Mouse (Mus musculus) forelimb bud, embryonic 11.5 days (tissue): ENCODE data around the gene Pkp4.
"Not testable (repeated sequence)": the region's sequence is repeated elsewhere in the genome, so short reads cannot be mapped to it uniquely, and the experiment has no call there.

ENCODE experiments used
- DNase-seq: peaks from one replicate; pipeline ENCODE4 v3.0.0-alpha.2; 2012; ENCODE audit warnings: low read depth, low spot score

Pkp4 gene

GRCm38 (mm10) chr2:59383231-59383630, 222.6 kb downstream of the Pkp4 start:
- no peak for DNase-seq

DNA sequence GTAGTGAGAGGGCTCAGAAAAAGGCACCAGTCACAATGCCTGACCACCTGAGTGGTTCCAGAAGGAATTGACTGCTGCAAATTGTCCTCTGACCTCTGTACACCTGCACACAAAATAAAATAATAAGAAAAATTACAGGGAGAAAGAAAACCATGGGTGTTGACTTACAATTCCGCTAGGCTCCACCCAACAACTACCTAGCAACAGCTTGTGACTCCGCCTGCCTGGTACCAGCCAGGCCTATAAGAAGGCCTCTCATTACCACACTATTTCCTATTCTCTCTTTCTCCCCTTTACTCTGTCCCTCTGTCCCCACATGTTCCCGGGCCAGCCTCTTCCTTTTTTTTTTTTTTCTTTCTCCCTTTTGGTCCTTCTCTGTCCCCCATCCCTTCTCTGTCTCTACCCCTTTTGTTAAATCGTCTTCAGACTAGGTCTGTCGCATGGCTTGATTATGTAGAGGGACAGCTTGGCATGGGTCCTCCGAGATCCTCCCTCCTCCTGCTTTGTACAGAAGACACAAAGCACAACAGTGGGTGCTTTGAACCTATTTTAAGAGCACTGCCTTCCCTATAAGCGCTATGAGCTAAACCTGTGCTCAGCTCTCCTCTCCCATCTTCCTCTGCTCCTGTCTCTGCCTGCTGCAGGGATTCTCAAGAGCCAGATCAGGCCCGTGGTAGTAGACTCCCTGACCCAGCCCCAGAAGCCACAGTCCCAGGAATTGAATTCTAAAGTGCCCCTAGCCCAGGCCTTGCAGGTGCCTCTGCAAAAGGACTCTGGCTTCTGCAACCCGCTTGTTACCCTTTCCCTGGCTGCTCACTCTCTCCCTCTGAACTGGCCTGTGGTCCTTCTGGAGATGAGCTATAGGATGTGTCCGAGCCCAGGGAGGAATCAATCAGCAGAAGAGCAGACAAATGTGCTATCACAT, 223.5 kb downstream of the Pkp4 start:
- no peak for DNase-seq

DNA sequence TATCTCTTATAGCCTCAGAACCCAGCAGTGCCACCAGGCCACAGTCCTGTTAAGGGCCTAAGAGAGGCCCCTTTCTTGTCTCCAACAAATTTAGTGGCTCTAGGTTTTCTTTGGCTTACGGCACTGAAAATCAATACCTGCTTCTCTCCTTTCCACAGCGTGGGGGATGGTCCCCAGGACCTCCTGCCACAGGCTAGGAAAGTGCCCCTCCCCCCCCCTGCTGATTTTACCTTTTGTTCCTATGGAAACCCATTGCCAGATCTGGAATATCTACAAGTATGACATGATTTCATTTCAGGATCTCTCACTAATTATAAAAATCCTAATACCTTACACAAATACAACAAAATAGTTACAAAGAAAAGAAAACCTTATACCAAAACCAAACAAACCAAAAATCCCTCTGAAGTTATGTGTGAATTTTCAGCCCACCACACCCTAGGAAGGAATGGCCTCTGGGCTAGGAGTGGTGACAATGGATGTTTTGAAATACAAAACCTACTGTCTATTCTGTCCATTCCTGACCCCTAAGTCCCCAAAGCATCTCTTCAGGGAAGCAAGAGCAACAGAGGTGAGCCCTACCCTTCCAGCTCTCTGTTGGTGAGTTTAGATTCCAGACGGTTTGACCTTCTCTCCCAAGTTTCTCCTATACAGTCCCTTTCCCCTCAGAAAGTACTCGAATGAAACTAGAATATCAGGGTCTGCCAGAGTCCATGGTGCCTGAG, 224.7 kb downstream of the Pkp4 start:
- no peak for DNase-seq

DNA sequence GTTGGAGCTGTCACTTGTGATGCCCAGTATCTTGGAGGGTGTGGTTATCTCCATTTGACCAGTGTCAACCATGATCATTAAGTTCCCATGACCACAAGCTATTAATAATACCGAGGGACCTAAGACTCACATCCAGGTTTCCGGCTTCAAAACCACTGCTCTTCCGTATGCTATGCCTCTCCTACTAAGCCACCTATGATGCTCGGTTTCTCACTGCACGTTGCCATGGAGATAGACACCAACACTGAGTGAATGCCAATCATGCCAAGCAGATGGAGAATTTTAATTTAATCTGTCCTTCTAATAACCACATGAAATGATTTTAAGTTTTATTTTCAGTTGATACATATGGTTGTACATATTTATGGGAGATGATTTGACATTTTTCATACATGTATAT, 229.3 kb downstream of the Pkp4 start:
- DNase-seq = no peak

DNA sequence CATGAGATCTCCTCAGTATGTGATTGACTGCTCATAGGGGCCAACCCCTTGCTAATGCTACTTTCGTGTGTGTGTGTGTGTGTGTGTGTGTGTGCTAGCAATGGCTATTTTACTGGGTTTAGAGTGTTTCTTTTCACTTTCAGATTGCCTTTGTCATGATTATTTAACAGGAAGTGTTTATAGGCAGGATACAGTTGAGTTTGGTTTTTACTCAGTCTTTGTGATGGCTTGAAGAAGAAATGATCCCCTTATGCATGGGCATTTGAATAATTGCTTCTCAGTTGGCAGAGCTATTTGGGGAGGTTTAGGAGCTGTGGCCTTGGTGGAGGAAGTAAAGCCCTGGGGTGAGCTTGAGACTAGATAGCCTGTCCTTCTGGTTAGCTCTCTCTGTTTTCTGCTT, 232.5 kb downstream of the Pkp4 start:
- no peak for DNase-seq

GRCm38 (mm10) chr2:59394651-59395050, 234.0 kb downstream of the Pkp4 start:
- DNase-seq = no peak

DNA sequence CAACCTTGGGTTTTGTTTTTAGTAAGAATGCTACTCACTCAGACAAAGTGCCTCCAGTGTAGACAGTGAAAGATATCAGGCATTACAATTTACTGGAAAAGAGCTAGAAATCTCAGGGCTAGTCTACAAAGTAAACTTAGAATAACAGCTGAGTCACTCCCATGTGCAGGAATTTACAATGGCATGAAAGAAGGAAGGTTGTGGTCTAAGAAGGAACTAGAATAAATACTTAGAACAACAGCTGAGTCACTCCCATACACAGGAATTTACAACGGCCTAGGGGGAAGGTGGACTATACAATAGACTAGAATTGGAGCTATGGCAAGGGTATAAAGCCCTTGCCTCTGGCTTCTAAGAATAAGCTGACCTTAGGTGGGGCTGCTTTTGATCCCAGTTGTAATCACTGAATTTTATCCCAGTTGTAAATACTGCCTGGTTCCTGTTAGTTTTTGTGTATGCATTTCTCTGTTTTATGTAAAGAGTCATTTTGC, 234.6 kb downstream of the Pkp4 start:
- DNase-seq = not testable (repeated sequence)

- no peak for DNase-seq
Measured at GRCm38 (mm10) chr2:59396555-59396954, 235.9 kb downstream of the Pkp4 start.

- no peak for DNase-seq
Measured at GRCm38 (mm10) chr2:59397531-59397930, 236.9 kb downstream of the Pkp4 start.

DNA sequence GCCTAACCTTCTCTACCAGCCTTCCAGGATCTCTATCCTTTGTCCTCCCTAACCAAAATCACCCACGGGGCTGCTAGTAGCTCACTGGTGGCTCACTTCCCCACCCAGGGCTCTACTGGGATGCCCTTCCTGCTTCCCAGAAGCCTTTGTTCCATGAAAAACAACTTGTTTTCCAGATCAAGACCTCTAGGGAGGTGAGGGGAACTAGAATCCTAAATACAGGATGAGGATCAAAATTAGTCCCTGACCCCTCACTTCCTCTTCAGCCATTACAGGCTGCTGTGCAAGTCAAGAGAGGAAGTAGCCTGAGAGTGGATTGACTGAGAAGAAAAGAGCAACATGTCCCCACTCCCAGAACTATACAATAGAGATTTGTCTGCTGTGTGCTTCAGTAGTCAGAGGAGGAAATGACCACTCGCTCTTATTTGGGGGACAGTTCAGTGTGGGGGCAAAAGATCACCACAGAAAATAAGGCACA, 240.3 kb downstream of the Pkp4 start:
- no peak for DNase-seq

DNA sequence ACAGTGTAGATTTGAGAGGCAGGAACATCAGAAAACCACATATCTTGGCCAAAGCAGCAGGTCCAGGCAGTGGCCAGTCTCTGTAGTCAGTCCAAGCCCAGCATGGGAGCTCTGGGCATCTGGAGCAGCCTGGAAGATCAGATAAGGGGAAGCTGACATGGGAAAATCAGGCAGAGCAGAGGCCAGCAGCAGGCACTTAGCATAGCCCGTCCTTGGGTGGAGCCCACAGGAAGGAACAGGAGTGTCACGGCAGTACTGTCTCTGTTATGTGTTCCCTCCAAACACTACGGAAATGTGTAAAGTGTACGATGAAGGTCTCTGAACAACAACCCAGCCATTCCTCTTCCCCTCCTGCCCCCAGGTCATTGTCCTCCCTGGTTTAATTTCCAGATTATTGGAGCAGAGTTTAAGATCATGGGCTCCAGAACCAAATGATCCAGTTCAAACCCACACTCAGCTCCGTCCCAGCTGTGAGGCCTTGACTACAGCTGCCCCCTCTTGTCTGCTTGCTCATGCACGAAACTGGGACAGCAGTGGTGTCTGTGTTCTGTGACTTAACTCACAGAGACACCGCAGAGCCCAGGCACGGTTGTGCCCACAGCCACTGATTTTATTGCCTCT, 241.3 kb downstream of the Pkp4 start:
- DNase-seq = no peak

DNA sequence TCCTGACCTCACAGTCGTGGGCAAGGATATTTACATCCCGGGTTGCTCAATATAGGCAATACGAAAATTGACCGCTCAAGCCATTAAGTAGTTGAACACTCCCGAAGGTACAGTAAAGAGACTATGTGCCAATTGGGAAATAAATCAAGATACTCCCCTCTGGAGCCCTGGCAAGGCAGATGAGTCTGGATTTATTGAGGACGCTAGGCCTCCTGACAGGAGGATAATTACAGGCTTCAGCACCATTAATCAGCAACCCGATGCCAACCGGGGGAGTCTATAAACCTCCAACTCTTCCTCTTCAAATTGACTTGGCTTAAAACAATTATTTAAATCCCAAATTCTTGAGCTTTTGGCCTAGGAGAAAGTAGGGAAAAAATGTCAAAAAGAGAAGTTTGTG, 243.4 kb downstream of the Pkp4 start:
- no peak for DNase-seq
